Mouse (Mus musculus): Measurements from ENCODE around the gene E330034G19Rik.

The E330034G19Rik gene

DNA sequence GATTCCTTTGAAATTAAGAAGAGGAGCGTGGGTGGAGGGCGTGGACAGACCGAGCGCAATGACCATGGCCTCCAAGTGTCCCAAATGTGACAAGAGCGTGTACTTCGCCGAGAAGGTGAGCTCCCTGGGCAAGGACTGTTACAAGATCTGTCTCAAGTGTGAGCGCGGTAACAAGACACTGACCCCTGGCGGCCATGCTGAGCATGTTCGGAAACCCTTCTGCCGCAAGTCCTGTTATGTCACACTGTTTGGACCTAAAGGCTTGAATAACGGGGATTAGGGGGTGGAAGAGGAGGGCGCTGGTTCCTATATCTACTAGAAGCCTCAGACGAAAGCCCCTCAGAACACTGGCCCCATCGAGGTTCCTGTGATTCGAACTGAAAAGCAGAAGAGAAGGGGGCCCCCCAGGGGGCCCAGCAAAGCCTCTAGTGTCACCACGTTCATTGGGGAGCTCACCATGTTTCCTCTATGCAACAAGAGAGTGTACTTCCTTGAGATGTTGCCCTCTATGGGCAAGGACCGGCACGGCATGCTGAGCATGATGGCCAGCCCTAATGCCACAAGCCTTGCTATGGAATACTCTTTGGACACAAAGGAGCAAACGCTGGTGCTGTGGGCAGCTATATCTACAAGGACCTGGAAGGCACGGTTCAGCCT lies 65.4 kb downstream of the E330034G19Rik start:
- DNase-seq, result peak; percentile 54 to 55

Measured in thymus, postnatal 36 days (tissue).